Mouse (Mus musculus) liver, adult 2 months (tissue): ENCODE data around the gene Vps37b.

ENCODE experiments used
- CTCF ChIP-seq: fragments of 200-500 bp; IDR thresholded peaks from 2 replicates; pipeline ENCODE4 v1.5.1; 2011; ENCODE audit warnings: low read depth, low read length, control low read depth
- POLR2A ChIP-seq: fragments of 200-500 bp; IDR thresholded peaks from 2 replicates; pipeline ENCODE4 v1.6.1; 2011; ENCODE audit warnings: low read length, control low read depth; ENCODE audit not compliant: insufficient read depth; ENCODE audit errors: extremely low read depth

- no peak for TF ChIP-seq POLR2A
- no peak for TF ChIP-seq CTCF
These were observed 4.2 kb downstream of the Vps37b start for GRCm38 (mm10) chr5:124027702-124028470.
